Mouse (Mus musculus) regulatory T cell (primary cell): ENCODE results near the gene Adcy1.

ENCODE experiments used
- in situ Hi-C: fragments of 300-600 bp; cut with MboI, MseI; formaldehyde crosslinking; loops from one replicate; pipeline ENCODE4 v1.15.1; 2025; ENCODE audit warnings: high pct_unique_total_duplicates

Adcy1 gene

GRCm38 (mm10) chr11:7182409-7183042 is 119.2 kb downstream of the Adcy1 start:
- in situ Hi-C loops, result no loop called here

GRCm38 (mm10) chr11:7184420-7184819 is 121.1 kb downstream of the Adcy1 start:
- in situ Hi-C loops, result no loop called here

GRCm38 (mm10) chr11:7187472-7187871 is 124.2 kb downstream of the Adcy1 start:
- in situ Hi-C loops, result no loop called here

- in situ Hi-C loops, result no loop called here
Measured at GRCm38 (mm10) chr11:7188469-7188868, 125.2 kb downstream of the Adcy1 start, which contains the start of gene Gm11985. Gm11985 (minus strand) TSS chr11:7188569.

DNA sequence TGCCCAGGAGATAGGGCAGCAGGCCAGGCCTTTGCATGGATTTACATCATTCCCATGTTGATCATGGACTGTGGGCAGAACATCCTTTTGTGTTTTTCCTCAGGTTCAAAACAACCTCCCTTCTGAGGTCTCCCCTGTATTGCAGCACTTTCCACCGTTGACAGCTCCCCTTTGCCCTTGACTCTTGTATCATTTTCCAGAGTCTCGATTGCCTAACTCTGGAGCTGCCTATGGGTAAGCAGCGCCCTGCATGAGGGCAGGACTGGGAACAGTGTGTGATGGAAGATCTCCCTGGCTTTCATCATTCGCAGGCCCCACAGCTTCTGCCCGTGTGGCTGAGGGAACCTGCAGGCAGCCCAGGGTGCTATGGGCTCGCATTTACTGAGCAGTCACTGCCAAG is 129.4 kb downstream of the Adcy1 start:
- in situ Hi-C loops, result no loop called here

DNA sequence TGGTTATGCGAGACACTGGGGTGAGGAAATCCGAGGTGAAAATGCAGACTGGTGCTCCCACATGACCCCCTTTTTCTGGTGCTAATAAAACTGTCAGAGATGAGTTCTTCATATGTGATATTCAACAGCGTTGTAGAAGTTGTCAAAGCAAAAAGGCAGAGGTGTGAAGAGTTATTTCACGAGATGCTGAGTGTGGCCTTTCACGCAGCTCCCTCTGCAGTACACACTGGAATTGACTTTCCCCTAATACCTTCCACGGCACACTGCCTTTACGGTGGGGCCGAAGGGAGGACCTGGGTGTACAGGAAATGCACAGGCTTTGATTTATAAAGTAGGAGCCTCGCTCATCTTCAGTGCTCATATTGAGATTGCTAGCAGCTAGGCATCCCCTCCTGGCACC is 129.8 kb downstream of the Adcy1 start:
- in situ Hi-C loops, result no loop called here

DNA sequence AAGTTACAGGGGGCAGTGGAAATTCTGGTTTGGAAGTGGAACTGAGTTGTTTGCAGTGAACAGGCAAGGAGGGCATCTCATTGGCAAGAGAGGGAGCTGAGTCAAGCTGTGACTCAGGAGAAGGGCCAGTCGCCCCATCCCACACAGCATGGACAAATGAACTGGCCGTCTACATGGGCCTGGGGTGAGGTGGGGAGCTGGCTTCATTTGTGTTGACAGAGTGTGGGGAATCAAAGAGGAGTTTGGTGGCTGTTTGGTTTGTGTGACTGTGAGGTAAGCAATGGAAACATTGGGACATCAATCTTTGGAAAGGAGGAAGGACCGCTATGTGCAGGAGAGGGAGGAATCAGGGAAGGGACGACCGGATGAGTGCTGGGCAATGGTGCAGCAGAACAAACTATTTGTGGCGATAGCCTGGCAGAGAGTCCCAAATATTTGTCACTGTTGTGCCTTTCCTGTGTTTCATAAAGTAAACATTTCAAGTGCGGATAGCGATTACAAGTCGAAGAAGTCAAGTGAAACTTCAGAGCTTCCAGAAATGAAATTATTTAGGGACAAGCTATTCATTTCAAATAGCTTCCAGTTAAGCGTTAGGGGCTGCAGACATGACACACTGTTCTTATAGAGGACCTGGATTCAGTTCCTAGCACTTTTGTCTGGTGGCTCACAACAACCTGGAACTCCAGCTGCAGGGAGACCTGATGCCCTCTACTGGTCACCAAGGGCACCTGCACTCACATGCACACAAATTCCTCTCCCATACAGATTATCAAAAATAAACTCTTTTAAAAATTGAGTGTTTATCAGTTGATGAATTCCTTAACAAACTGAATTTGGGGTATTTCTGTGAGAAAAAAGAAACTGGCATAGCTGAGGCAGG is 131.4 kb downstream of the Adcy1 start:
- in situ Hi-C loops, result no loop called here

DNA sequence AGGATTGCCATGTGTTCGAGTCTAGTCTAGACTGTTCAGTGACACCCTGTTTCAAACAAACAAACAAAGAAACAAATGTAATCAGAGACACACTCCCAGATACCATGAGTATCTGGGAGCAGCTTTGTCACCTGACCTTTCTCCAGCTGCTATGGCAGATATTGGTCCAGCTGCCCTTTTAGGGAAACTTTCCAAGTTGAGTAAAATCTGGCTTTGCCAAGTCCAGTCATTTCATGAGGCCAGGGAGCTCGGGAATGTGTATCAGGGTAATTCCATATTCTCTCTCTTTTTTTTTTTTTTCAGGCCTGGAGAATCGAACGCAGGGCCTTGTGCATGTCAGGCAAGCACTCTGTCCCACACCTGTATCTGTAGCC is 132.0 kb downstream of the Adcy1 start:
- in situ Hi-C loops, result no loop called here

DNA sequence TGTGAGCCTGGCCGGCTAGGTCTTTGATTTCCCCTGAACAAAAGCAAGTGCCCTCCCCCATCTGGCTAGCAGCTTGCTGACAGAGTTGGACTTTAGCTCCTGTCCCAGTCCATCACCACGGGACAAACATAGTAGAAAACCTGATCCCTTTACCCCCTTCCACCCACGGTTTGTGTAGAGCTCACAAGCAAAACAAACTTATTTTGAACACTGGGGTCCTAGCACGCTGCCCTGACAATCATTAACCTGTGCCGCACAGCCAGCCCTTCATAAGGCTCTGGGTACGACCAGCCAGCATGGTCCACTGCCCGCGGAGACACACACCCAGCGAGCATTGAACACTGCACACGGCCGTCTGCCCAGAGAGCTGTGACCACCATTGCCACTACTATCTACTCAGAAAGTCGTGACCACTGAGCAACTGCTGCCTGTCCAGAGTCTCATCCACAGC is 134.2 kb downstream of the Adcy1 start, which contains the start of gene Igfbp1:
Gene Igfbp1 (plus strand): TSS at position 292 of the 451 bp plus-strand sequence.
- in situ Hi-C loops, result no loop called here

DNA sequence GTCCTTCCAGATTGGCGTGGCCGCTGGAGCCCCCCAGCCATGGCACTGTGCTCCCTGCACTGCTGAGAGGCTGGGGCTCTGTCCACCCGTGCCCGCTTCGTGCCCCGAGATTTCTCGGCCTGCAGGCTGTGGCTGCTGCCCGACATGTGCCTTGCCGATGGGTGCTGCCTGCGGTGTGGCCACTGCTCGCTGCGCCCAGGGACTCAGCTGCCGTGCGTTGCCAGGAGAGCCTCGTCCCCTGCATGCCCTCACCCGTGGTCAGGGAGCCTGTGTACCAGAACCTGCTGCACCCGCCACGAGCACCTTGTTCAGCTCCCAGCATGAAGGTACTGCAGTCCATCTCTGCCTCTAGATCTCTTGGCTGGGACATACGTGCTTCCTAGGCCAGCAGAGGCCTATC is 134.7 kb downstream of the Adcy1 start:
- in situ Hi-C loops, result no loop called here

GRCm38 (mm10) chr11:7198481-7199256 is 135.4 kb downstream of the Adcy1 start:
- in situ Hi-C loops, result no loop called here

- in situ Hi-C loops, result loop anchor here (10.0 kb wide), 1 partner anchor 1105 kb away; no protein-coding TSS in a partner anchor
Measured at GRCm38 (mm10) chr11:7199736-7200392, 136.6 kb downstream of the Adcy1 start.

DNA sequence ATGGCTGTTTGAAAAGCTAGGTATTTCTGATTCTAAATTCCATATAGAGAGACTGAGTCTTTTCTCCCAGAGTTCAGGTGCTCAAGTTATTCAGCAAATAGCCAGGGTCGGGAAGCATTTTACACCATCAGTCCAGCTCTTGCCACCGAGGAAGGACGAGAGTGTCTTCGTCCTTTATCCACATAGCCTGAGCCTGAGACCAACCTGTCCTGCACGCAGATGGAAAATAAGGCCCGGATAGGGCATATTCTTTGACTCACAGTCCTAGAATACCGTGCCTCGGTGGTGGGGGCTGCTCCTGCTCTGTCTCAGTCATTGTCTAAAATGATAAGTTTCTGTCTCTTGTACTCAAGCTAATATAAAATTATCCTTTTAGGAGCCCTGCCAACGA is 137.1 kb downstream of the Adcy1 start:
- in situ Hi-C loops, result loop anchor here (10.0 kb wide), 1 partner anchor 1104 kb away; no protein-coding TSS in a partner anchor

GRCm38 (mm10) chr11:7202206-7202605 is 138.9 kb downstream of the Adcy1 start:
- in situ Hi-C loops, result loop anchor here (10.0 kb wide), 1 partner anchor 1103 kb away; no protein-coding TSS in a partner anchor

DNA sequence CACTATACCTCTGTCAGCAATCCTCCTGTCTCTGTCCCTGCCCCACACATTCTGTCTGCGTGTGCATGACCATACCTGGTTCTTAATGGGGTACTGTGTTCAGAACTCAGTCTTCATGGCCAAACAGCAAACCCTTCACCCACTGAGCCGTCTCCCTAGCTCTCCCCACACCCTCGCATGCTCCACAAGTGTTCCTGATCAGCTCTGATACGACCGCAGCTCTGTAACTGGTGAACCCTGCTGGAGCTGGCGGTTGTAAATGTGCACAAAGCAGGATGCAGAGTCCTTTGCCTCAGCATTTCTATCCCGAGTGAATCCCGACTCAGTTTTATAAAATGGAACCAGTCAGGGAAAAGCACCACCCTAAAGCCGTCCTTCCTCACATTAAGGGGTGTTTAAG is 140.6 kb downstream of the Adcy1 start:
- in situ Hi-C loops, result loop anchor here (10.0 kb wide), 1 partner anchor 1101 kb away; no protein-coding TSS in a partner anchor

DNA sequence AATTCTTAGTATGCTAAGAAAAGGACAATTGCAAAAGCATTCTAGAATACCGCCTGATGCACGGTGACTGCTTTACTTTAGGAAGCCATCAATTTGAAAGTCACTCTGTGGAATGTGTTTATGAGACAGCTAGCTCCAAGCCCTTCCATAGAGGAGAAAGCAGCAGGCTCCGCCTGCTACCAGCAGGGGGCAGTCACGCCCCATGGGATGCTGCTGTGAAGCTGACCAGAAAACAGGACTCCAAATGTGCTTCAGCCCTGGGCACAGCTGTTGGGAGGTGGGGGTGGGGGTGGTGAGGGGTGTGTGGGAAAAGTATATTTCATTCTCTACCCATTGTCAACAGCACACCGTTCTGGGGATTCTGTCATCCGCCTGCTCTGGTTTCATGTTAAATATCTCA is 147.1 kb downstream of the Adcy1 start:
- in situ Hi-C loops, result loop anchor here (5.0 kb wide), 1 partner anchor 1197 kb away; no protein-coding TSS in a partner anchor

- in situ Hi-C loops, result loop anchor here (5.0 kb wide), 1 partner anchor 1196 kb away; no protein-coding TSS in a partner anchor
Measured at GRCm38 (mm10) chr11:7211211-7211610, 147.9 kb downstream of the Adcy1 start.

DNA sequence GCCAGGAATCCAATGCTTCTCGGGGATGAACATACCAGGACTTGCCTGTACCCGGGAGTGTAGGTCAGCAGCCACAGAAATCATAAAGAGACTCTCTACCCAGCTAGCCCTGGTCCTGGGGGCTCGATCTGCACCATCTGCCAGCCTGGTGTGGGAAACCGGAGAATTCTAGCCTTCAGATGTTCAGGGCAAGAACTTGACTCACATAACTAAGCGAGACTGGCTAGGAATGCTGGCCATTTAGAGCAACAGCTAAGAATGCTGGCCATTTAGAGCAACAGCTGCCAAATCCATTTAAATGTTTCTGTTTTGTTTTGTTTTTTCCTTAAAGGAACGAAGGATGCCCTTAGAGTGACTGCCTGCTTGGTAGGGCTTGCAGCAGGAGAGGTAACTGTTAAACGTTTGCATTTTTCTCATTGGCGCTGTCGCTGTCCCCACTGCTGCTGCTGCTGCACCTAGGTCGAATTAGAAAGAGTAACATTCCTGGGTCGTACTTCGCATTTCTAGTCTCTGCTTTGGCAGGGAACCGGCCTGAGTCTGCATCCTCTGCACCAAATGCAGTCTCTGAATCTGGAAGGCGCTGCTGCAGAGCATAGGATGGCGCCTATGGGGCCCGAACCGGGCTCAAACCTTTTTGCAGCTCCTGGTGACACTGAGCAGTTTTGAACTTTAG is 149.0 kb downstream of the Adcy1 start:
- in situ Hi-C loops, result loop anchor here (5.0 kb wide), 1 partner anchor 1195 kb away; no protein-coding TSS in a partner anchor

DNA sequence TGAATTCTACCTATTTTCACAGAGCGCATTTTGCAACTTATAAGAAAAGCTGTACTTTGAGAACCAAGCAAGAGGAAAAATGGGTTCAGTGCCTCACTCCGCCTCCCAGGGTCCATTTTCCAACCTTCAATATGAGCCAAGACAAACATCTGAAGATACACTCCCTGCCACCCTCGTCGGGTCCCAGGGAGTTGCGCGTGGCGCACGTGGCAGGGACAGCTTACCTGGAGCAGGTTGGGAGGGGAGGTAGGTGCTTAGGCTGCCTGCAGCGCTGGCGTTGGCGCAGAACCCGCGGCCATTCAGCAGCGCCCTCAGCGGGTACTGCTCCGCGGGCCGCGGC is 149.8 kb downstream of the Adcy1 start:
- in situ Hi-C loops, result loop anchor here (5.0 kb wide), 1 partner anchor 1194 kb away; no protein-coding TSS in a partner anchor
